Mouse (Mus musculus) kidney, adult 9 months (tissue): ENCODE data around the gene Vmn1r85.
"Not testable (repeated sequence)": the region's sequence is repeated elsewhere in the genome, so short reads cannot be mapped to it uniquely, and the experiment has no call there.

Experiments used
- DNase-seq: peaks from one replicate; pipeline ENCODE4 v3.0.0; 2022

Vmn1r85 gene

GRCm38 (mm10) chr7:13095073-13095472 lies at the start of gene Vmn1r85:
TSS of gene Vmn1r85 (minus strand) at chr7:13095173.
- DNase-seq, result no peak

GRCm38 (mm10) chr7:13140057-13140456 lies 45.1 kb upstream of the Vmn1r85 start, which contains the start of gene Vmn1r87:
TSS of gene Vmn1r87 (minus strand) at chr7:13140157.
- DNase-seq, result no peak

- no peak for DNase-seq
Measured at GRCm38 (mm10) chr7:13137340-13137739, 42.4 kb upstream of the Vmn1r85 start.

- no peak for DNase-seq
Measured at GRCm38 (mm10) chr7:13131856-13132255, 36.9 kb upstream of the Vmn1r85 start.

GRCm38 (mm10) chr7:13123554-13124153 lies 28.7 kb upstream of the Vmn1r85 start:
- DNase-seq, result peak; percentile 3

- DNase-seq, result no peak
Measured at GRCm38 (mm10) chr7:13119817-13120216, 24.8 kb upstream of the Vmn1r85 start, which contains the start of gene Vmn1r86. TSS of gene Vmn1r86 (minus strand) at chr7:13119917.

GRCm38 (mm10) chr7:13072293-13072692 lies 22.7 kb downstream of the Vmn1r85 start:
- no peak for DNase-seq

GRCm38 (mm10) chr7:13063399-13063798 lies 31.6 kb downstream of the Vmn1r85 start:
- not testable (repeated sequence) for DNase-seq

- DNase-seq, result no peak
Measured at GRCm38 (mm10) chr7:13059536-13059935, 35.4 kb downstream of the Vmn1r85 start.

- no peak for DNase-seq
Measured at GRCm38 (mm10) chr7:13056913-13057700, 37.9 kb downstream of the Vmn1r85 start.

GRCm38 (mm10) chr7:13054287-13055010 lies 40.5 kb downstream of the Vmn1r85 start, which contains the start of gene Mzf1:
TSS of gene Mzf1 (minus strand) at chr7:13054764.
- peak; percentile 97 for DNase-seq

- no peak for DNase-seq
Measured at GRCm38 (mm10) chr7:13053961-13054286, 41.0 kb downstream of the Vmn1r85 start.

- DNase-seq, result no peak
Measured at GRCm38 (mm10) chr7:13053501-13053900, 41.5 kb downstream of the Vmn1r85 start.

- DNase-seq, result no peak
Measured at GRCm38 (mm10) chr7:13053001-13053400, 42.0 kb downstream of the Vmn1r85 start.

GRCm38 (mm10) chr7:13046084-13046483 lies 48.9 kb downstream of the Vmn1r85 start:
- peak; percentile 88 for DNase-seq

GRCm38 (mm10) chr7:13044254-13044625 lies 50.7 kb downstream of the Vmn1r85 start:
- no peak for DNase-seq

GRCm38 (mm10) chr7:13043445-13044253 lies 51.3 kb downstream of the Vmn1r85 start:
- DNase-seq, result no peak

GRCm38 (mm10) chr7:13043120-13043444 lies 51.9 kb downstream of the Vmn1r85 start:
- DNase-seq, result no peak

GRCm38 (mm10) chr7:13042511-13042910 lies 52.5 kb downstream of the Vmn1r85 start:
- no peak for DNase-seq

- no peak for DNase-seq
Measured at GRCm38 (mm10) chr7:13041256-13041655, 53.7 kb downstream of the Vmn1r85 start.

- DNase-seq, result no peak
Measured at GRCm38 (mm10) chr7:13039181-13039580, 55.8 kb downstream of the Vmn1r85 start.

GRCm38 (mm10) chr7:13038621-13039169 lies 56.3 kb downstream of the Vmn1r85 start:
- DNase-seq, result peak; percentile 70
